Mouse (Mus musculus): ENCODE measurements around the gene Frmd4a. TPM values are rescaled to one million over a fixed set of nuclear protein-coding genes. Genes with fewer than 3 reads are reported as not detected.
"Not testable (repeated sequence)": the region's sequence is repeated elsewhere in the genome, so short reads cannot be mapped to it uniquely, and the experiment has no call there.

Frmd4a gene
- polyA plus RNA-seq, 1 experiment from 2014 or later, result 39.5 TPM

- H3K4me2 ChIP-seq, result no peak overlapping the region
- no peaks in the 10 kb centered on the region for H3K36me3 ChIP-seq (ENCODE audit: poor library complexity, severe bottlenecking)
- H3K4me1 ChIP-seq, result no peaks in the 10 kb centered on the region
- H3K9me3 ChIP-seq (replicated peaks), result no peaks in the 10 kb centered on the region
- WGBS, result 77% methylated on average over 4 of the region's 4 CpGs
- H3K9ac ChIP-seq, result no peak overlapping the region
- H3K27me3 ChIP-seq, result no peaks in the 10 kb centered on the region
- no peak overlapping the region for H3K4me3 ChIP-seq
- ATAC-seq, result no peak
- H3K27ac ChIP-seq, result no peak overlapping the region
Measured at GRCm38 (mm10) chr2:4327011-4327340, 309.5 kb downstream of the Frmd4a start.

- ATAC-seq, result no peak
- H3K36me3 ChIP-seq (ENCODE audit: poor library complexity, severe bottlenecking), result no peaks in the 10 kb centered on the region
- 72% methylated on average over 8 of the region's 8 CpGs for WGBS
- H3K27me3 ChIP-seq, result no peaks in the 10 kb centered on the region
- H3K9ac ChIP-seq, result no peak overlapping the region
- H3K9me3 ChIP-seq (replicated peaks), result no peaks in the 10 kb centered on the region
- H3K4me2 ChIP-seq, result no peak overlapping the region
- H3K4me3 ChIP-seq, result no peak overlapping the region
- H3K4me1 ChIP-seq, result peaks cover 5% of the 10 kb centered on the region; the same call in 1 of the 2 replicates
- H3K27ac ChIP-seq, result no peak overlapping the region
Measured at GRCm38 (mm10) chr2:4332441-4332840, 314.9 kb downstream of the Frmd4a start.

- 20% methylated on average over 4 of the region's 4 CpGs for WGBS
- H3K27ac ChIP-seq, result no peak overlapping the region
- H3K4me3 ChIP-seq, result no peak overlapping the region
- no peak overlapping the region for H3K4me2 ChIP-seq
- H3K4me1 ChIP-seq, result peaks cover 5% of the 10 kb centered on the region; the same call in 1 of the 2 replicates
- no peaks in the 10 kb centered on the region for H3K36me3 ChIP-seq (ENCODE audit: poor library complexity, severe bottlenecking)
- no peaks in the 10 kb centered on the region for H3K27me3 ChIP-seq
- no peaks in the 10 kb centered on the region for H3K9me3 ChIP-seq (replicated peaks)
- ATAC-seq, result 0 out of 2 replicates have a peak, but pooled peaks have one; percentile 21
- no peak overlapping the region for H3K9ac ChIP-seq
Measured at GRCm38 (mm10) chr2:4334201-4334600, 316.7 kb downstream of the Frmd4a start.

- Histone ChIP-seq H3K27me3 (no peaks in the 10 kb centered on the region), H3K4me2 (no peak overlapping the region), H3K4me1 (peaks cover 8% of the 10 kb centered on the region; the same call in 1 of the 2 replicates), H3K9ac (no peak overlapping the region), H3K27ac (no peak overlapping the region), H3K9me3 (replicated peaks) (no peaks in the 10 kb centered on the region), H3K36me3 (ENCODE audit: poor library complexity, severe bottlenecking) (no peaks in the 10 kb centered on the region), H3K4me3 (no peak overlapping the region)
- ATAC-seq, result no peak
- 91% methylated on average over 5 of the region's 5 CpGs for WGBS
Measured at GRCm38 (mm10) chr2:4334936-4335335, 317.4 kb downstream of the Frmd4a start.

GRCm38 (mm10) chr2:4335881-4336280 is 318.4 kb downstream of the Frmd4a start:
- WGBS, result 72% methylated on average over 4 of the region's 4 CpGs
- Histone ChIP-seq H3K9ac (no peak overlapping the region), H3K27ac (no peak overlapping the region), H3K4me3 (no peak overlapping the region), H3K4me1 (peaks cover 13% of the 10 kb centered on the region; the same call in 1 of the 2 replicates), H3K27me3 (no peaks in the 10 kb centered on the region), H3K36me3 (ENCODE audit: poor library complexity, severe bottlenecking) (no peaks in the 10 kb centered on the region), H3K9me3 (replicated peaks) (no peaks in the 10 kb centered on the region), H3K4me2 (no peak overlapping the region)
- no peak for ATAC-seq

GRCm38 (mm10) chr2:4338290-4338689 is 320.8 kb downstream of the Frmd4a start:
- not testable (repeated sequence) for H3K4me2 ChIP-seq; H3K4me3 ChIP-seq; H3K27me3 ChIP-seq; H3K27ac ChIP-seq; H3K36me3 ChIP-seq (ENCODE audit: poor library complexity, severe bottlenecking); ATAC-seq; H3K9ac ChIP-seq; H3K9me3 ChIP-seq (replicated peaks)
- 51% methylated on average over 8 of the region's 8 CpGs for WGBS
- H3K4me1 ChIP-seq, result peaks cover 13% of the 10 kb centered on the region; the same call in 1 of the 2 replicates

GRCm38 (mm10) chr2:4339128-4339527 is 321.6 kb downstream of the Frmd4a start:
- H3K9me3 ChIP-seq (replicated peaks), result no peaks in the 10 kb centered on the region
- H3K36me3 ChIP-seq (ENCODE audit: poor library complexity, severe bottlenecking), result no peaks in the 10 kb centered on the region
- ATAC-seq, result no peak
- peaks cover 13% of the 10 kb centered on the region; the same call in 1 of the 2 replicates for H3K4me1 ChIP-seq
- no peak overlapping the region for H3K27ac ChIP-seq
- H3K27me3 ChIP-seq, result no peaks in the 10 kb centered on the region
- H3K4me2 ChIP-seq, result no peak overlapping the region
- no peak overlapping the region for H3K9ac ChIP-seq
- no peak overlapping the region for H3K4me3 ChIP-seq
- 84% methylated on average over 4 of the region's 4 CpGs for WGBS

GRCm38 (mm10) chr2:4339530-4340218 is 322.2 kb downstream of the Frmd4a start:
- Histone ChIP-seq H3K27ac (no peak overlapping the region), H3K4me1 (peaks cover 13% of the 10 kb centered on the region; the same call in 1 of the 2 replicates), H3K9ac (no peak overlapping the region), H3K9me3 (replicated peaks) (no peaks in the 10 kb centered on the region), H3K4me2 (no peak overlapping the region), H3K4me3 (no peak overlapping the region), H3K36me3 (ENCODE audit: poor library complexity, severe bottlenecking) (no peaks in the 10 kb centered on the region), H3K27me3 (no peaks in the 10 kb centered on the region)
- ATAC-seq, result no peak
- WGBS, result 74% methylated on average over 3 of the region's 3 CpGs

- ATAC-seq, result no peak
- Histone ChIP-seq H3K27me3 (no peaks in the 10 kb centered on the region), H3K4me2 (no peak overlapping the region), H3K9ac (no peak overlapping the region), H3K4me3 (no peak overlapping the region), H3K9me3 (replicated peaks) (no peaks in the 10 kb centered on the region), H3K36me3 (ENCODE audit: poor library complexity, severe bottlenecking) (no peaks in the 10 kb centered on the region), H3K4me1 (peaks cover 13% of the 10 kb centered on the region; the same call in 1 of the 2 replicates), H3K27ac (no peak overlapping the region)
- WGBS, result 59% methylated on average over 10 of the region's 10 CpGs
Measured at GRCm38 (mm10) chr2:4340378-4340777, 322.9 kb downstream of the Frmd4a start.

- no peaks in the 10 kb centered on the region for H3K9me3 ChIP-seq (replicated peaks)
- no peaks in the 10 kb centered on the region for H3K36me3 ChIP-seq (ENCODE audit: poor library complexity, severe bottlenecking)
- H3K27ac ChIP-seq, result no peak overlapping the region
- ATAC-seq, result no peak
- 76% methylated on average over 1 of the region's 1 CpGs for WGBS
- no peaks in the 10 kb centered on the region for H3K27me3 ChIP-seq
- no peak overlapping the region for H3K9ac ChIP-seq
- H3K4me1 ChIP-seq, result peaks cover 14% of the 10 kb centered on the region; the same call in 1 of the 2 replicates
- H3K4me3 ChIP-seq, result no peak overlapping the region
- H3K4me2 ChIP-seq, result no peak overlapping the region
Measured at GRCm38 (mm10) chr2:4341141-4341540, 323.6 kb downstream of the Frmd4a start.

- H3K27ac ChIP-seq, result no peak overlapping the region
- 84% methylated on average over 7 of the region's 7 CpGs for WGBS
- no peaks in the 10 kb centered on the region for H3K27me3 ChIP-seq
Measured at GRCm38 (mm10) chr2:4342005-4342404, 324.5 kb downstream of the Frmd4a start.

GRCm38 (mm10) chr2:4344411-4344810 is 326.9 kb downstream of the Frmd4a start:
- Histone ChIP-seq H3K27me3 (no peaks in the 10 kb centered on the region), H3K36me3 (ENCODE audit: poor library complexity, severe bottlenecking) (no peaks in the 10 kb centered on the region), H3K4me2 (no peak overlapping the region), H3K4me1 (0 out of 2 replicates have a peak, but pooled peaks cover 16% of the 10 kb centered on the region), H3K9me3 (replicated peaks) (no peaks in the 10 kb centered on the region), H3K27ac (no peak overlapping the region), H3K9ac (no peak overlapping the region), H3K4me3 (no peak overlapping the region)
- ATAC-seq, result no peak
- 89% methylated on average over 5 of the region's 5 CpGs for WGBS

More at GRCm38 (mm10) chr2:4342005-4342404, 324.5 kb downstream of the Frmd4a start:
- H3K9ac ChIP-seq, result no peak overlapping the region
- no peaks in the 10 kb centered on the region for H3K9me3 ChIP-seq (replicated peaks)
- no peaks in the 10 kb centered on the region for H3K36me3 ChIP-seq (ENCODE audit: poor library complexity, severe bottlenecking)
- H3K4me1 ChIP-seq, result 0 out of 2 replicates have a peak, but pooled peaks cover 16% of the 10 kb centered on the region
- no peak overlapping the region for H3K4me3 ChIP-seq
- H3K4me2 ChIP-seq, result no peak overlapping the region
- ATAC-seq, result no peak

GRCm38 (mm10) chr2:4346232-4346631 is 328.7 kb downstream of the Frmd4a start:
- no peak for ATAC-seq
- H3K27me3 ChIP-seq, result no peaks in the 10 kb centered on the region

More at GRCm38 (mm10) chr2:4346232-4346631, 328.7 kb downstream of the Frmd4a start:
- no peak overlapping the region for H3K4me2 ChIP-seq
- no peaks in the 10 kb centered on the region for H3K9me3 ChIP-seq (replicated peaks)
- H3K36me3 ChIP-seq (ENCODE audit: poor library complexity, severe bottlenecking), result no peaks in the 10 kb centered on the region
- no peak overlapping the region for H3K9ac ChIP-seq
- H3K4me3 ChIP-seq, result no peak overlapping the region
- H3K4me1 ChIP-seq, result 0 out of 2 replicates have a peak, but pooled peaks cover 8% of the 10 kb centered on the region
- no peak overlapping the region for H3K27ac ChIP-seq
- WGBS, result 78% methylated on average over 6 of the region's 6 CpGs

All from forebrain, embryonic 13.5 days (tissue).